8 mouse cellular contexts compared by ENCODE assay signal in genomic region chr17:78935857-78936256, GRCm38 (mm10). TPM values are rescaled to one million over a fixed set of nuclear protein-coding genes. Genes with fewer than 3 reads are reported as not detected.
DNase-seq lines count a peak whose midpoint lies in the region; ATAC-seq and TF ChIP-seq lines count a peak whose summit lies in the region.

No protein-coding gene starts in this region.

- H3K36me3 ChIP-seq in lung, embryonic 15.5 days, result peaks cover 43% of the 10 kb centered on the region
- peaks cover 45% of the 10 kb centered on the region for H3K36me3 ChIP-seq in embryonic facial prominence, embryonic 15.5 days
- peaks cover 53% of the 10 kb centered on the region for H3K36me3 ChIP-seq in limb, embryonic 12.5 days
- peaks cover 20% of the 10 kb centered on the region for H3K36me3 ChIP-seq in small intestine, adult 2 months (ENCODE audit: control insufficient read depth, insufficient read depth, low read length)

- no peak for DNase-seq in lung, postnatal 4 days
- no peak for DNase-seq in spleen, postnatal 4 days (ENCODE audit: low spot score in 2 of 2)
- DNase-seq in spleen, adult 18-20 months, result no peak

- H3K4me2 ChIP-seq in lung, embryonic 15.5 days, result peak overlapping the region; percentile 75
- H3K4me2 ChIP-seq in embryonic facial prominence, embryonic 15.5 days (replicated peaks), result peak overlapping the region; percentile 79
- H3K4me2 ChIP-seq in limb, embryonic 12.5 days, result peak overlapping the region; percentile 72

- peaks cover 24% of the 10 kb centered on the region for H3K4me1 ChIP-seq in lung, embryonic 15.5 days
- peaks cover 12% of the 10 kb centered on the region for H3K4me1 ChIP-seq in embryonic facial prominence, embryonic 15.5 days
- peaks cover 14% of the 10 kb centered on the region for H3K4me1 ChIP-seq in limb, embryonic 12.5 days (replicated peaks)
- H3K4me1 ChIP-seq in small intestine, adult 2 months (ENCODE audit: control insufficient read depth, insufficient read depth, insufficient read length, low read length), result 0 out of 2 replicates have a peak, but pooled peaks cover 2% of the 10 kb centered on the region

- no peaks in the 10 kb centered on the region for H3K27me3 ChIP-seq in lung, embryonic 15.5 days
- H3K27me3 ChIP-seq in embryonic facial prominence, embryonic 15.5 days, result no peaks in the 10 kb centered on the region
- no peaks in the 10 kb centered on the region for H3K27me3 ChIP-seq in limb, embryonic 12.5 days
- no peaks in the 10 kb centered on the region for H3K27me3 ChIP-seq in small intestine, adult 2 months (ENCODE audit: control insufficient read depth, insufficient read depth, low read length)

- no peak for TF ChIP-seq POLR2A in small intestine, adult 2 months (IDR thresholded peaks at IDR 0.05; ENCODE audit: low read depth, low read length)

- H3K4me3 ChIP-seq in lung, embryonic 15.5 days, result peak overlapping the region; percentile 72
- peak overlapping the region; percentile 67 for H3K4me3 ChIP-seq in embryonic facial prominence, embryonic 15.5 days (replicated peaks)
- peak overlapping the region; percentile 74 for H3K4me3 ChIP-seq in limb, embryonic 12.5 days (replicated peaks)
- H3K4me3 ChIP-seq in small intestine, adult 2 months (ENCODE audit: low read depth, low read length), result peak overlapping the region; percentile 27; the same call in 1 of the 2 replicates

- ATAC-seq in lung, embryonic 15.5 days (ENCODE audit: borderline replicate concordance, extremely low read depth, low FRiP score, low TSS enrichment), result no peak
- ATAC-seq in embryonic facial prominence, embryonic 15.5 days (ENCODE audit: insufficient number of reproducible peaks, low FRiP score, low TSS enrichment, low read depth), result no peak
- ATAC-seq in limb, embryonic 12.5 days (ENCODE audit: insufficient number of reproducible peaks, insufficient read depth, low FRiP score, low TSS enrichment, low read depth), result no peak
- no peak for ATAC-seq in frontal cortex, adult (ENCODE audit: low TSS enrichment)

- H3K27ac ChIP-seq in lung, embryonic 15.5 days, result no peak overlapping the region
- H3K27ac ChIP-seq in embryonic facial prominence, embryonic 15.5 days (replicated peaks), result no peak overlapping the region
- no peak overlapping the region for H3K27ac ChIP-seq in limb, embryonic 12.5 days
- no peak overlapping the region for H3K27ac ChIP-seq in small intestine, adult 2 months (ENCODE audit: insufficient read depth, low read depth, low read length)

- WGBS in lung, embryonic 15.5 days, result 81% methylated on average over 2 of the region's 2 CpGs
- WGBS in embryonic facial prominence, embryonic 15.5 days, result 85% methylated on average over 2 of the region's 2 CpGs
- WGBS in limb, embryonic 12.5 days, result 80% methylated on average over 2 of the region's 2 CpGs
- 59% methylated on average over 2 of the region's 2 CpGs for WGBS in small intestine, adult 2 months

- H3K9ac ChIP-seq in lung, embryonic 15.5 days, result peak overlapping the region; percentile 75
- 0 out of 2 replicates have a peak overlapping the region, but pooled peaks have one; percentile 56 for H3K9ac ChIP-seq in embryonic facial prominence, embryonic 15.5 days
- peak overlapping the region; percentile 79 for H3K9ac ChIP-seq in limb, embryonic 12.5 days (replicated peaks)

- no peak for TF ChIP-seq CTCF in small intestine, adult 2 months (IDR thresholded peaks at IDR 0.05; ENCODE audit: extremely low read depth, insufficient read length, insufficient replicate concordance, low read depth, low read length)

- no peaks in the 10 kb centered on the region for H3K9me3 ChIP-seq in lung, embryonic 15.5 days
- no peaks in the 10 kb centered on the region for H3K9me3 ChIP-seq in embryonic facial prominence, embryonic 15.5 days (replicated peaks)
- H3K9me3 ChIP-seq in limb, embryonic 12.5 days, result no peaks in the 10 kb centered on the region

RNA-seq across cellular contexts. Expression of gene Cebpz, which starts 1.0 kb away (rescaled TPM):
- polyA plus RNA-seq in lung, embryonic 15.5 days (2015; fragmentation: Nextera tagmentation; extraction: Ambion mirVana), result 46.4 and 47.3 TPM in 2 replicates
- 57.6 and 57.9 TPM in 2 replicates for polyA plus RNA-seq in embryonic facial prominence, embryonic 15.5 days (2015; fragmentation: Nextera tagmentation; extraction: Ambion mirVana)
- polyA plus RNA-seq in limb, embryonic 12.5 days (2016; fragmentation: Nextera tagmentation; extraction: Ambion mirVana), result 70.8 and 73.4 TPM in 2 replicates
- 0.34 and 1.0 TPM in 2 replicates for polyA plus RNA-seq in small intestine, adult 2 months (2012; rRNA removed)

RNA-seq across cellular contexts. Expression of gene Ndufaf7, which starts 1.1 kb away (rescaled TPM):
- 56.9 and 60.0 TPM in 2 replicates for polyA plus RNA-seq in lung, embryonic 15.5 days (2015; fragmentation: Nextera tagmentation; extraction: Ambion mirVana)
- polyA plus RNA-seq in embryonic facial prominence, embryonic 15.5 days (2015; fragmentation: Nextera tagmentation; extraction: Ambion mirVana), result 53.3 and 56.1 TPM in 2 replicates
- 50.7 and 59.4 TPM in 2 replicates for polyA plus RNA-seq in limb, embryonic 12.5 days (2016; fragmentation: Nextera tagmentation; extraction: Ambion mirVana)
- polyA plus RNA-seq in small intestine, adult 2 months (2012; rRNA removed), result 1.2 and 2.5 TPM in 2 replicates

RNA-seq across cellular contexts. Expression of gene Cebpzos, which starts 19.6 kb away (rescaled TPM):
- polyA plus RNA-seq in lung, embryonic 15.5 days (2015; fragmentation: Nextera tagmentation; extraction: Ambion mirVana), result 82.6 and 89.4 TPM in 2 replicates
- polyA plus RNA-seq in embryonic facial prominence, embryonic 15.5 days (2015; fragmentation: Nextera tagmentation; extraction: Ambion mirVana), result 93.6 and 107 TPM in 2 replicates
- polyA plus RNA-seq in limb, embryonic 12.5 days (2016; fragmentation: Nextera tagmentation; extraction: Ambion mirVana), result 106 and 107 TPM in 2 replicates
- polyA plus RNA-seq in small intestine, adult 2 months (2012; rRNA removed), result 0.85 and 3.9 TPM in 2 replicates

RNA-seq across cellular contexts. Expression of gene Sult6b1, which starts 29.1 kb away (rescaled TPM):
- polyA plus RNA-seq in lung, embryonic 15.5 days (2015; fragmentation: Nextera tagmentation; extraction: Ambion mirVana), result 0.08 and 0.14 TPM in 2 replicates
- 0.33 and 0.35 TPM in 2 replicates for polyA plus RNA-seq in embryonic facial prominence, embryonic 15.5 days (2015; fragmentation: Nextera tagmentation; extraction: Ambion mirVana)
- 0.10 TPM in 1 of 2 replicates, not detected in the other for polyA plus RNA-seq in limb, embryonic 12.5 days (2016; fragmentation: Nextera tagmentation; extraction: Ambion mirVana)
- not detected in 2 replicates for polyA plus RNA-seq in small intestine, adult 2 months (2012; rRNA removed)

RNA-seq across cellular contexts. Expression of gene Eif2ak2, which starts 53.5 kb away (rescaled TPM):
- 13.2 and 14.9 TPM in 2 replicates for polyA plus RNA-seq in lung, embryonic 15.5 days (2015; fragmentation: Nextera tagmentation; extraction: Ambion mirVana)
- 9.4 and 11.3 TPM in 2 replicates for polyA plus RNA-seq in embryonic facial prominence, embryonic 15.5 days (2015; fragmentation: Nextera tagmentation; extraction: Ambion mirVana)
- 16.1 TPM in 2 replicates for polyA plus RNA-seq in limb, embryonic 12.5 days (2016; fragmentation: Nextera tagmentation; extraction: Ambion mirVana)
- 0.77 and 2.6 TPM in 2 replicates for polyA plus RNA-seq in small intestine, adult 2 months (2012; rRNA removed)

Comparison
In these comparisons a context has a peak if more than half of its experiments do, and no peak if none do; other contexts are left out.
1. RNA of gene Cebpz, which starts 1.0 kb away (polyA plus RNA-seq): 70.8 to 73.4 TPM in limb, embryonic 12.5 days, 57.6 to 57.9 TPM in embryonic facial prominence, embryonic 15.5 days and 46.4 to 47.3 TPM in lung, embryonic 15.5 days; 0.34 to 1.0 TPM in small intestine, adult 2 months; every median in the first group is over 10 times any median in the second.
2. RNA of gene Ndufaf7, which starts 1.1 kb away (polyA plus RNA-seq): 56.9 to 60.0 TPM in lung, embryonic 15.5 days, 50.7 to 59.4 TPM in limb, embryonic 12.5 days and 53.3 to 56.1 TPM in embryonic facial prominence, embryonic 15.5 days; 1.2 to 2.5 TPM in small intestine, adult 2 months; every median in the first group is over 10 times any median in the second.
3. RNA of gene Cebpzos, which starts 19.6 kb away (polyA plus RNA-seq): 106 to 107 TPM in limb, embryonic 12.5 days, 93.6 to 107 TPM in embryonic facial prominence, embryonic 15.5 days and 82.6 to 89.4 TPM in lung, embryonic 15.5 days; 0.85 to 3.9 TPM in small intestine, adult 2 months; every median in the first group is over 10 times any median in the second.
4. Peak in every context shown above with its lines, with median percentiles within 50 percentile points of each other: H3K4me2 ChIP-seq, H3K4me3 ChIP-seq and H3K9ac ChIP-seq.